Mouse (Mus musculus) stomach, embryonic 16.5 days (tissue): ENCODE measurements around the gene Mtnr1a. TPM values are rescaled to one million over a fixed set of nuclear protein-coding genes. Genes with fewer than 3 reads are reported as not detected.

Experiments
- polyA plus RNA-seq: library from polyadenylated mRNA; unstranded; fragments of >200 nt; fragmentation: Nextera tagmentation; extraction: Ambion mirVana; gene quantifications from 2 replicates; pipeline ENCODE4 v1.2.1, GENCODE M21; 2015

Mtnr1a gene
- polyA plus RNA-seq, 1 experiment from 2014 or later = 0.46 TPM

Other genes with a start within 250 kb of the Mtnr1a start
- gene Fat1, start 133.7 kb upstream of the Mtnr1a start, polyA plus RNA-seq = 20.2 and 20.8 TPM in 2 replicates
- 1.5 and 1.6 TPM in 2 replicates for gene F11, start 192.9 kb downstream of the Mtnr1a start, polyA plus RNA-seq
- gene Klkb1, start 225.7 kb downstream of the Mtnr1a start, polyA plus RNA-seq = 0.29 and 0.48 TPM in 2 replicates
- gene Gm45753, start 239.3 kb downstream of the Mtnr1a start, polyA plus RNA-seq = 0.96 and 1.0 TPM in 2 replicates